Mouse (Mus musculus) left cerebral cortex, adult 2 months (tissue): Measurements from ENCODE around the gene Dmxl2. TPM values are rescaled to one million over a fixed set of nuclear protein-coding genes. Genes with fewer than 3 reads are reported as not detected.

Experiments
- DNase-seq, 2 experiments: peaks; one replicate each; pipeline ENCODE4 v3.0.0; 2021 to 2022; ENCODE audit warnings: low spot score in 2 of 2, mixed read lengths in 1 of 2; ENCODE audit errors: extremely low spot score in 1 of 2
- H3K27ac ChIP-seq: fragments of 200-600 bp; 2 replicates; pipeline ENCODE4 v1.8.1; 2022
- H3K4me3 ChIP-seq: fragments of 200-600 bp; 2 replicates; pipeline ENCODE4 v1.8.1; 2022
- CTCF ChIP-seq: fragments of 200-600 bp; IDR thresholded peaks from 2 replicates; pipeline ENCODE4 v1.8.1; 2022; ENCODE audit warnings: antibody characterized with exemption, mild to moderate bottlenecking, moderate library complexity
- intact Hi-C: fragments of 180-260 bp; cut with DNase I; formaldehyde crosslinking; loops from one replicate; pipeline ENCODE4 v1.15.1; 2025
- total RNA-seq, 2 experiments: library from RNA; stranded (reverse); gene quantifications; 2 replicates each; pipeline ENCODE4 v1.2.3; 2021

Dmxl2 gene
- total RNA-seq, 2 experiments from 2014 or later: 203 to 220 TPM

- no peak overlapping the region for H3K4me3 ChIP-seq
- no peak overlapping the region for H3K27ac ChIP-seq
- TF ChIP-seq CTCF: no peak
- intact Hi-C loops: no loop called here
- DNase-seq: no peak
Observed at GRCm38 (mm10) chr9:54532926-54533325, 31.5 kb upstream of the Dmxl2 start.

- TF ChIP-seq CTCF: no peak
- H3K4me3 ChIP-seq: no peak overlapping the region
- intact Hi-C loops: no loop called here
- no peak for DNase-seq
- no peak overlapping the region for H3K27ac ChIP-seq
Observed at GRCm38 (mm10) chr9:54531421-54531820, 30.0 kb upstream of the Dmxl2 start.

- Histone ChIP-seq H3K4me3 (no peak overlapping the region), H3K27ac (no peak overlapping the region)
- intact Hi-C loops: no loop called here
- no peak for DNase-seq
- TF ChIP-seq CTCF: no peak
Observed at GRCm38 (mm10) chr9:54530836-54531235, 29.4 kb upstream of the Dmxl2 start.

- no peak overlapping the region for H3K27ac ChIP-seq
- H3K4me3 ChIP-seq: no peak overlapping the region
- TF ChIP-seq CTCF: no peak
- intact Hi-C loops: loop anchor here (5.0 kb wide), 2 partner anchors 77 to 147 kb away; no protein-coding TSS in a partner anchor
- no peak for DNase-seq
Observed at GRCm38 (mm10) chr9:54529950-54530349, 28.5 kb upstream of the Dmxl2 start.

GRCm38 (mm10) chr9:54527694-54528093, 26.3 kb upstream of the Dmxl2 start:
- Histone ChIP-seq H3K4me3 (no peak overlapping the region), H3K27ac (no peak overlapping the region)
- intact Hi-C loops: loop anchor here (5.0 kb wide), 2 partner anchors 80 to 150 kb away; no protein-coding TSS in a partner anchor
- DNase-seq: no peak
- TF ChIP-seq CTCF: peak; percentile 49

- no peak for TF ChIP-seq CTCF
- DNase-seq: no peak
- no peak overlapping the region for H3K4me3 ChIP-seq
- no peak overlapping the region for H3K27ac ChIP-seq
- intact Hi-C loops: no loop called here
Observed at GRCm38 (mm10) chr9:54520286-54520685, 18.9 kb upstream of the Dmxl2 start.

GRCm38 (mm10) chr9:54518921-54519320, 17.5 kb upstream of the Dmxl2 start:
- Histone ChIP-seq H3K27ac (peak overlapping the region; percentile 68), H3K4me3 (no peak overlapping the region)
- no peak for TF ChIP-seq CTCF
- peak; percentile 40 to 49 for DNase-seq
- intact Hi-C loops: no loop called here

- H3K27ac ChIP-seq: no peak overlapping the region
- no peak for TF ChIP-seq CTCF
- DNase-seq: no peak
- intact Hi-C loops: no loop called here
- no peak overlapping the region for H3K4me3 ChIP-seq
Observed at GRCm38 (mm10) chr9:54515991-54516390, 14.6 kb upstream of the Dmxl2 start.

- no peak for TF ChIP-seq CTCF
- intact Hi-C loops: no loop called here
- Histone ChIP-seq H3K4me3 (no peak overlapping the region; the same call in 1 of the 2 replicates), H3K27ac (no peak overlapping the region)
- DNase-seq: no peak
Observed at GRCm38 (mm10) chr9:54502873-54503272, 1.4 kb upstream of the Dmxl2 start.

- intact Hi-C loops: no loop called here
- DNase-seq: no peak
- no peak for TF ChIP-seq CTCF
- Histone ChIP-seq H3K4me3 (peak overlapping the region; percentile 52), H3K27ac (peak overlapping the region; percentile 75)
Observed at GRCm38 (mm10) chr9:54502111-54502495, 677 bp upstream of the Dmxl2 start.

GRCm38 (mm10) chr9:54500832-54501452, 484 bp downstream of the Dmxl2 start:
- Histone ChIP-seq H3K4me3 (peak overlapping the region; percentile 91), H3K27ac (peak overlapping the region; percentile 98)
- DNase-seq: no peak
- TF ChIP-seq CTCF: no peak
- intact Hi-C loops: no loop called here

GRCm38 (mm10) chr9:54499791-54500190, 1.6 kb downstream of the Dmxl2 start:
- no peak for TF ChIP-seq CTCF
- H3K4me3 ChIP-seq: peak overlapping the region; percentile 91
- intact Hi-C loops: no loop called here
- no peak overlapping the region for H3K27ac ChIP-seq
- DNase-seq: no peak

- no peak for DNase-seq
- no peak for TF ChIP-seq CTCF
- no peak overlapping the region for H3K27ac ChIP-seq
- peak overlapping the region; percentile 91 for H3K4me3 ChIP-seq
- intact Hi-C loops: no loop called here
Observed at GRCm38 (mm10) chr9:54499291-54499690, 2.1 kb downstream of the Dmxl2 start.
